Mouse (Mus musculus): ENCODE measurements around the gene Ptpdc1. TPM values are rescaled to one million over a fixed set of nuclear protein-coding genes. Genes with fewer than 3 reads are reported as not detected.

Gene Ptpdc1
- polyA plus RNA-seq (2015; fragmentation: Nextera tagmentation; extraction: Ambion mirVana): 0.56 and 0.58 TPM in 2 replicates

GRCm38 (mm10) chr13:48625433-48626184 is at the start of gene Ptpdc1:
Gene Ptpdc1 (minus strand): TSS chr13:48625664.
- H3K27me3 ChIP-seq (ENCODE audit: insufficient read depth, low read length): no peaks in the 10 kb centered on the region
- peak within 1 kb of the TSS; percentile 60 for H3K4me3 ChIP-seq (ENCODE audit: low read depth, low read length)
- DNase-seq: peak; percentile 94
- H3K9me3 ChIP-seq (ENCODE audit: low read length): no peaks in the 10 kb centered on the region
- no peaks in the 10 kb centered on the region for H3K36me3 ChIP-seq (replicated peaks; ENCODE audit: insufficient read depth, low read length)
- peak; percentile 100 for ATAC-seq
- H3K4me2 ChIP-seq (ENCODE audit: low read depth, low read length): peak within 1 kb of the TSS; percentile 86
- peaks cover 4% of the 10 kb centered on the region for H3K4me1 ChIP-seq (ENCODE audit: insufficient read depth)
- TF ChIP-seq CTCF (IDR thresholded peaks at IDR 0.05; ENCODE audit: low read depth) (no peak), EP300 (IDR thresholded peaks at IDR 0.05; ENCODE audit: low read depth) (no peak)
- WGBS (ENCODE audit: insufficient replicate concordance): 3% methylated on average over 74 of the region's 76 CpGs
- peak within 1 kb of the TSS; percentile 64; the same call in 1 of the 2 replicates for H3K27ac ChIP-seq (ENCODE audit: low read depth)
- peak within 1 kb of the TSS; percentile 67 for H3K9ac ChIP-seq (replicated peaks)

DNA sequence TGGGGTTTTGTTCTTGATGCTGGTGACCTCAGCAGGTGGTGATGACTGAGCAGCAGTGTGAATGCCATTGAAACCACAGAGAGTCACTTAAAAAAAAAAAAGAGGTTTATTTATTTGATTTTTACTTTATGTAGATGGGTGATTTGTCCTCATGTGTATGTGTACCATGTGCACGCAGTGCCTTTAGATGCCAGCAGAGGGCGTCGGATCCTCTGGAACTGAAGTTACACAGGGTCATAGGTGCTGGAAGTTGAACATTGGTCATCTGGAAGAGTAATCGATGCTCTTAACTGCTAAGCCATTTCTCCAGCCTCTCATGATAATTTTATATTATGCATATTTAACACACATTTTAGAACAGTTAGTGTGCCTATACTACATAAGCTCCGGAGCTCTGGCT is 49.1 kb upstream of the Ptpdc1 start:
- ATAC-seq (no peak), DNase-seq (no peak)
- no peaks in the 10 kb centered on the region for H3K36me3 ChIP-seq (replicated peaks; ENCODE audit: insufficient read depth, low read length)
- no peak overlapping the region for H3K9ac ChIP-seq (replicated peaks)
- H3K27me3 ChIP-seq (ENCODE audit: insufficient read depth, low read length): peaks cover 39% of the 10 kb centered on the region
- no peak overlapping the region for H3K4me2 ChIP-seq (ENCODE audit: low read depth, low read length)
- H3K4me3 ChIP-seq (ENCODE audit: low read depth, low read length): no peak overlapping the region
- no peaks in the 10 kb centered on the region for H3K4me1 ChIP-seq (ENCODE audit: insufficient read depth)
- no peaks in the 10 kb centered on the region for H3K9me3 ChIP-seq (ENCODE audit: low read length)
- TF ChIP-seq EP300 (IDR thresholded peaks at IDR 0.05; ENCODE audit: low read depth): no peak
- TF ChIP-seq CTCF (IDR thresholded peaks at IDR 0.05; ENCODE audit: low read depth): peak; percentile 33
- H3K27ac ChIP-seq (ENCODE audit: low read depth): no peak overlapping the region
- WGBS (ENCODE audit: insufficient replicate concordance): 75% methylated on average over 5 of the region's 5 CpGs

DNA sequence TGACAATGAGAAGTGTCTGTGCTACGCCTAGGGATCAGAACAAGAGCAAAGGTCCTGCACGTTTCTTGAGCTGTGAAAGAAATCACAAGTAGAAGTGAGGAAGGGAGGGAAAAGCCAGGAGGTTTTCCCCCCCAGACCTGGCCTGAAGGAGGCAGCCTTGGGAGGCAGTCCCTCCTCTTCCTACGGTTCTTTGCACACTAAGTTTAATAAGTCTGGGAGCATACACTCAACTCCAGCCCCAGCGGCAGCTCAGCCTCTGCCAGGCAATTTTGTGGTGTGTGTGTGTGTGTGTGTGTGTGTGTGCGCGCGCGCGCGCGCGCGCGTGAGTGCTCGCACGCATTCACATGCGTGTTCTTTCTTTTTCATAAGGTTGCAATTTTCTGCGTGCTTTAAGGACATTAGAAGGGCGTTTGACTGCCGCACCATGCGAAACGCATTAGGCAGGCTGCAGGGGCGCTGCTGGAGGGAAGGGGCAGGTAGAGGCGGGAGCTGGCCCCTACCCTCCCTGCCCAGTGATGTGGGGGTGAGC is 46.9 kb upstream of the Ptpdc1 start:
- DNase-seq (no peak), ATAC-seq (no peak)
- Histone ChIP-seq H3K4me1 (ENCODE audit: insufficient read depth) (peaks cover 8% of the 10 kb centered on the region; the same call in 1 of the 2 replicates), H3K4me3 (ENCODE audit: low read depth, low read length) (no peak overlapping the region), H3K9ac (replicated peaks) (no peak overlapping the region), H3K9me3 (ENCODE audit: low read length) (no peaks in the 10 kb centered on the region), H3K4me2 (ENCODE audit: low read depth, low read length) (no peak overlapping the region), H3K27me3 (ENCODE audit: insufficient read depth, low read length) (peaks cover 61% of the 10 kb centered on the region), H3K36me3 (replicated peaks; ENCODE audit: insufficient read depth, low read length) (no peaks in the 10 kb centered on the region), H3K27ac (ENCODE audit: low read depth) (no peak overlapping the region)
- TF ChIP-seq EP300 (IDR thresholded peaks at IDR 0.05; ENCODE audit: low read depth) (no peak), CTCF (IDR thresholded peaks at IDR 0.05; ENCODE audit: low read depth) (no peak)
- 3% methylated on average over 24 of the region's 24 CpGs for WGBS (ENCODE audit: insufficient replicate concordance)

DNA sequence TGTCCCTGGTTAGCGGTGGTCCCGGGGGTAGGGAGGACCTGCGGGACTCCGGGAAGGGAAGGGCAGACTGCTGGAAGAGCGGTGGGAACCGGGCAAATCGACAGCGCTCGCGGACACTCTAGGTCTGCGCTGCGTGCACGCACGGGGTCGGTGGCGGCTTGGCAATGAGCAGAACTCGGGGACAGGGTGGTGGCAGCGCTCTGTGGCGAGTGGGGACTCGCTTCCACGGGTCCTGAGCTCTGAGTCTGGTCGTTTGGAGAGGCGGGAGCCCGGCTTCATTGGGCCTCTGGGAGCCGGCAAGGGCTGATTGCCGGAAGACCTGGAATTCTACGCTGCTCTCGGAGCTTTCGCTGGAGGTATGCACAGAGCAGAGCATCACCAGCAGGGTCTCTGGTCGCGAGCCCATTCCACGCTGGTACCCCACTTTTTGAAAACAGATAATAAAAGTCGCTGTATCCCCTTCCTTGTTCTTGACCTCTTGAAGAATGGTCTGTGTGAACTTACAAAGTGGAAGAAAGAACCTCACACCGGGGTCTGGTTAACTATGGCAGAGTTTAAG is 43.6 kb upstream of the Ptpdc1 start:
- H3K27me3 ChIP-seq (ENCODE audit: insufficient read depth, low read length): peaks cover 92% of the 10 kb centered on the region
- ATAC-seq (no peak), DNase-seq (no peak)
- H3K9ac ChIP-seq (replicated peaks): no peak overlapping the region
- WGBS (ENCODE audit: insufficient replicate concordance): 1% methylated on average over 32 of the region's 34 CpGs
- H3K9me3 ChIP-seq (ENCODE audit: low read length): no peaks in the 10 kb centered on the region
- H3K4me2 ChIP-seq (ENCODE audit: low read depth, low read length): peak overlapping the region; percentile 45
- H3K27ac ChIP-seq (ENCODE audit: low read depth): no peak overlapping the region
- H3K4me1 ChIP-seq (ENCODE audit: insufficient read depth): peaks cover 8% of the 10 kb centered on the region; the same call in 1 of the 2 replicates
- TF ChIP-seq CTCF (IDR thresholded peaks at IDR 0.05; ENCODE audit: low read depth): no peak
- TF ChIP-seq EP300 (IDR thresholded peaks at IDR 0.05; ENCODE audit: low read depth): no peak
- peak overlapping the region; percentile 22; the same call in 1 of the 2 replicates for H3K4me3 ChIP-seq (ENCODE audit: low read depth, low read length)
- no peaks in the 10 kb centered on the region for H3K36me3 ChIP-seq (replicated peaks; ENCODE audit: insufficient read depth, low read length)

DNA sequence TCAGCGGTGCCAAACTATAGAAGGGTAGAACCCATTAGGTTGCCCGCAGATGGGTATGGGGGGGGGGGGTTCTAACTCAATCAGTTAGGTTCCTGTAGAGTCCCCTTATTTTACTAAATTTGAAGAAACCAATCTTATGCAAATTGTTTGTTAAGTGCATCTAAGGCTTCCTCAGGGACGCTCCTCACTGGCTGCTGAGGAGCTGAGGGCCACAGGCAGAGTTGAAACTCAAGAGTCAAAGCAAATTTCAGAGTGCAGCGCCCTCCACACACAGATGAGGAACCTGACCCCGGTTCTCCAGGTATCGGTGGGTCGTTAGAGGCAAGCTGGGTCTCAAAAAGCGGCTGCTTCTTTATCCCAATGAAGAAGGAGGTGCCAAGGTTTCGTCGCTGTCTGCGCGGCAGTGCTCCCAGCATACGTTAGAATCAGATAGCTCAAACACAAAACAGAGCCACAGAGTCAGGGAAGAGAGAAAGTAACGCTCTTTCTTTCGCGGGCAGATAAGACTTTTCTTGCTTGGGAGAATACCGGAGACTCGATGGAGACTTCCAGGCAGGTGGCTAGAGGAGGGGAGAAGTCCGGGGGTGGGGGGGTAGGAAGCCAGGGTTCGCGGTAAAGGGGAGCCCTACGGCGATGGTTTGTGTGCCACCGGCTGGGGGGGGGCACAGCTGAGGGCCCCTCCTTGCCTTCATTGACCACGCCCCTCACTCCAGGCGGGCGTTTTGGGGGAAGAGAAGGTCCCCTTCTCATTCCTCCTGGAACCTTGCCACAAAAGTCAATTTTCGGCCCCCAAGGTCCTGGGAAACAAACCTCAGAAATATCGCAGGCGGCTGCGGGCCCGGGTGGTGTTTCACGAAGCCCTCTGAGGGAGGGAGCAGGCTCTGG is 42.9 kb upstream of the Ptpdc1 start:
- Histone ChIP-seq H3K36me3 (replicated peaks; ENCODE audit: insufficient read depth, low read length) (no peaks in the 10 kb centered on the region), H3K4me2 (ENCODE audit: low read depth, low read length) (peak overlapping the region; percentile 45), H3K4me1 (ENCODE audit: insufficient read depth) (peaks cover 8% of the 10 kb centered on the region; the same call in 1 of the 2 replicates), H3K27ac (ENCODE audit: low read depth) (no peak overlapping the region), H3K27me3 (ENCODE audit: insufficient read depth, low read length) (peaks cover 95% of the 10 kb centered on the region), H3K9me3 (ENCODE audit: low read length) (no peaks in the 10 kb centered on the region), H3K9ac (replicated peaks) (no peak overlapping the region), H3K4me3 (ENCODE audit: low read depth, low read length) (peak overlapping the region; percentile 22; the same call in 1 of the 2 replicates)
- DNase-seq (no peak), ATAC-seq (no peak)
- TF ChIP-seq EP300 (IDR thresholded peaks at IDR 0.05; ENCODE audit: low read depth): no peak
- no peak for TF ChIP-seq CTCF (IDR thresholded peaks at IDR 0.05; ENCODE audit: low read depth)
- WGBS (ENCODE audit: insufficient replicate concordance): 3% methylated on average over 33 of the region's 33 CpGs

All from liver, postnatal 0 days (tissue).